Mouse (Mus musculus) forebrain, embryonic 14.5 days (tissue): ENCODE results near the gene Otof. TPM values are rescaled to one million over a fixed set of nuclear protein-coding genes. Genes with fewer than 3 reads are reported as not detected.

Experiments
- ATAC-seq: fragments of 200-750 bp; cut with Nextera tagmentation; 2 replicates; pipeline ENCODE4 v1.8.0; 2017; ENCODE audit warnings: mild to moderate bottlenecking, moderate library complexity
- DNase-seq: peaks from one replicate; pipeline ENCODE4 v3.0.0-alpha.2; 2015; ENCODE audit warnings: low spot score
- H3K27ac ChIP-seq: fragments of 300-500 bp; sonication (generic); 2 replicates; pipeline ENCODE4 v1.5.1; 2014; ENCODE audit warnings: low read depth, mild to moderate bottlenecking, control low read depth, low read length, moderate library complexity
- H3K27me3 ChIP-seq: fragments of 300-500 bp; sonication (generic); replicated peaks from 2 replicates; pipeline ENCODE4 v1.6.1; 2014; ENCODE audit warnings: low read length, control low read depth, mixed read lengths; ENCODE audit not compliant: control insufficient read depth, insufficient read depth
- H3K36me3 ChIP-seq: fragments of 300-500 bp; sonication (generic); 2 replicates; pipeline ENCODE4 v1.6.1; 2014; ENCODE audit warnings: low read length, control low read depth; ENCODE audit not compliant: control insufficient read depth, insufficient read depth
- H3K4me1 ChIP-seq: fragments of 300-500 bp; sonication (generic); 2 replicates; pipeline ENCODE4 v1.6.1; 2014; ENCODE audit warnings: antibody characterized with exemption, low read length, control low read depth; ENCODE audit not compliant: control insufficient read depth, insufficient read depth
- H3K4me2 ChIP-seq: fragments of 300-500 bp; sonication (generic); 2 replicates; pipeline ENCODE4 v1.6.1; 2014; ENCODE audit warnings: mild to moderate bottlenecking, control low read depth, low read length
- H3K4me3 ChIP-seq: fragments of 300-500 bp; sonication (generic); 2 replicates; pipeline ENCODE4 v1.5.1; 2014; ENCODE audit warnings: low read depth, low read length, control low read depth
- H3K9ac ChIP-seq: fragments of 300-500 bp; sonication (generic); 2 replicates; pipeline ENCODE4 v1.6.1; 2014; ENCODE audit warnings: mild to moderate bottlenecking, low read length, control low read depth, moderate library complexity
- H3K9me3 ChIP-seq: fragments of 300-500 bp; sonication (generic); replicated peaks from 2 replicates; pipeline ENCODE4 v1.6.1; 2016; ENCODE audit warnings: low read length, control low read depth, mixed read lengths; ENCODE audit not compliant: control insufficient read depth
- WGBS: fragments of 180-500 bp; shearing (Covaris S2); extraction: QIAGEN DNeasy Blood & Tissue Kit; methylation state at CpG from one replicate; pipeline ENCODE4 v1.1.7; 2014; 5-methylcytosine and 5-hydroxymethylcytosine counted together
- polyA plus RNA-seq: library from polyadenylated mRNA; unstranded; fragments of >200 nt; fragmentation: Nextera tagmentation; extraction: Ambion mirVana; gene quantifications from 2 replicates; pipeline ENCODE4 v1.2.1, GENCODE M21; 2014

Otof gene
- polyA plus RNA-seq, 1 experiment from 2014 or later, result 0.55 TPM

GRCm38 (mm10) chr5:30456056-30456455, 5.7 kb downstream of the Otof start:
- Histone ChIP-seq H3K9me3 (no peaks in the 10 kb centered on the region), H3K27me3 (no peaks in the 10 kb centered on the region), H3K4me1 (no peaks in the 10 kb centered on the region), H3K36me3 (no peaks in the 10 kb centered on the region), H3K4me2 (no peak overlapping the region), H3K4me3 (no peak overlapping the region), H3K9ac (no peak overlapping the region), H3K27ac (no peak overlapping the region)
- WGBS, result 65% methylated on average over 6 of the region's 6 CpGs
- DNase-seq (no peak), ATAC-seq (no peak)

DNA sequence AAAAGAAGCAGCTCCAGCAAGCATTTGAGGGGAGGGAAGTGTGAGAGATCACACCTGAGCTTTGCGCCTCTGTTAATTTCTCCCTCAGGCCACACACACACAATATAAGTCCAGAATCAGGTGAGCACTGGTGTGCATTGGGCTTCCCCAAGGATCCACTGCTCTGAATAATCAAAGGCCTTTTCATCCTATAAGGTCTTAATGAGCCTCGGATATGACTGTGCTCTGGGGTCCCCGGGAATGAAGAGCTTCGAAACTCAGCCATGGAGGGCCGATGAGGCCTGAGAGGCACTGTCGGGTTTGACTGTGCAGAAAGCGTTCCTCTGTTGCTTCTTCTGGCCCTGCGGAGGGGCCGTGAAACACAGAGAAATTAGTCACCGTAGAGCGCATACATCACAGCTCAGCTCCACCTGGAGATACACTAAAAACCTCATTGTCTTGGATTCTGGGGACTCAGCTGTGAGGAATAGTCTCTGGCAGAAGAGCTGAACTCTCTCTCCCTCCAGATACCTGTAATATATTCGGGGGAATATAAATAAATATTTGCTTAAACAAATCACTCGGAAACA, 17.3 kb downstream of the Otof start:
- Histone ChIP-seq H3K9me3 (no peaks in the 10 kb centered on the region), H3K27ac (no peak overlapping the region), H3K27me3 (no peaks in the 10 kb centered on the region), H3K4me3 (no peak overlapping the region), H3K9ac (no peak overlapping the region), H3K36me3 (no peaks in the 10 kb centered on the region), H3K4me2 (no peak overlapping the region), H3K4me1 (no peaks in the 10 kb centered on the region)
- 84% methylated on average over 13 of the region's 13 CpGs for WGBS
- ATAC-seq (no peak), DNase-seq (no peak)

- ATAC-seq, result no peak
Observed at GRCm38 (mm10) chr5:30442196-30442595, 19.5 kb downstream of the Otof start.

DNA sequence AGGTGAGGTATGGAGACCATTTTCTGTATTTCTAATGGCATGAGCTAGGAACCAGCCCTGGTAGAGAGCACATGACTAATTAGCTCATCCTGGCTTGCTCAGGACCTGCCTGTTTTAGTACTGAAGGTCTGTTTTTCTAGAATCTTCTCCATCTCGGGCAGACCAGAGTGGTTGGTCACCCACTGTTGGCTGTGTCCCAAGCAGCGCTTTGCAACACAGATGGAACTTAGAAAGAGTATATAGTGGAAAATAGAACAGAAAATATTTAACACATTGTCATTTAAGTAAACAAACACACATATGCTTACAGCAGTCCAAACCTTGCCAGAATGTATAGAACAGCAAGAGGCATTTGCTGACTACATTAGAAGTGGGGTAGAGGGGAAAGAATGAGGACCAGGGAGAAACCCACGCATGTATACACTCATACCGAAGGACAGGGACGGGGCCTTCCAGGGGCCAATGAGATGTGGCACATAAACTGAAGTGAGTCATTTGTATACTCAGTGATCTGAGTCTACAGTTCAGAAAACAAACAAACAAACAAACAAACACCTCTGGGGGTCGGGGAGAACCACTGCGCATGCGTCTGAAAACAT, 21.3 kb downstream of the Otof start:
- Histone ChIP-seq H3K4me1 (no peaks in the 10 kb centered on the region), H3K27me3 (no peaks in the 10 kb centered on the region), H3K27ac (no peak overlapping the region), H3K9ac (no peak overlapping the region), H3K4me2 (no peak overlapping the region), H3K36me3 (no peaks in the 10 kb centered on the region), H3K4me3 (no peak overlapping the region), H3K9me3 (no peaks in the 10 kb centered on the region)
- no peak for ATAC-seq
- DNase-seq, result no peak
- WGBS, result 92% methylated on average over 8 of the region's 8 CpGs

More at GRCm38 (mm10) chr5:30442196-30442595, 19.5 kb downstream of the Otof start:
- Histone ChIP-seq H3K4me2 (no peak overlapping the region), H3K36me3 (no peaks in the 10 kb centered on the region), H3K9me3 (no peaks in the 10 kb centered on the region), H3K4me1 (no peaks in the 10 kb centered on the region), H3K9ac (no peak overlapping the region), H3K4me3 (no peak overlapping the region), H3K27ac (no peak overlapping the region), H3K27me3 (no peaks in the 10 kb centered on the region)
- 63% methylated on average over 5 of the region's 5 CpGs for WGBS
- peak; percentile 29 for DNase-seq

DNA sequence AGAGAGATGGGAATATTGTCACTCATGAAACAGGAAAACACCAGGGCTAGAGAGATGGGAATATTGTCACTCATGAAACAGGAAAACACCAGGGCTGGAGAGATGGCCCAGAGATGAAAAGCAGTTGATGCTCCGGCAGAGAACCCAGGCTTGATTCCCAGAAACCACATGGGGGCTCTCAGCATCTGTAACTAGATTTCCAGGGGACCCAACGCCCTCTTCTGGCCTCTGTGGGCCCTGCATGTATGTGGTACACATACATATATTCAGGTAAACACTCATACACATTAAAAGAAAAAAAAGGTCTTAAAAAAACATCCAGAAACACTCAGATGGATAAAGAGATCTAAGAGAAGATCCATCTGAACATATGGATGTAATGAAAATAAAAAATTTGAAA, 22.8 kb downstream of the Otof start:
- Histone ChIP-seq H3K9me3 (no peaks in the 10 kb centered on the region), H3K27ac (no peak overlapping the region), H3K4me3 (no peak overlapping the region), H3K4me1 (no peaks in the 10 kb centered on the region), H3K4me2 (no peak overlapping the region), H3K36me3 (no peaks in the 10 kb centered on the region), H3K9ac (no peak overlapping the region), H3K27me3 (no peaks in the 10 kb centered on the region)
- ATAC-seq (no peak), DNase-seq (no peak)
- 34% methylated on average over 2 of the region's 2 CpGs for WGBS

- H3K27ac ChIP-seq, result no peak overlapping the region
- H3K4me3 ChIP-seq, result no peak overlapping the region
- H3K4me1 ChIP-seq, result no peaks in the 10 kb centered on the region
- H3K36me3 ChIP-seq, result no peaks in the 10 kb centered on the region
- H3K9me3 ChIP-seq, result no peaks in the 10 kb centered on the region
- no peak for ATAC-seq
- WGBS, result 85% methylated on average over 6 of the region's 6 CpGs
- no peaks in the 10 kb centered on the region for H3K27me3 ChIP-seq
- H3K4me2 ChIP-seq, result no peak overlapping the region
- no peak overlapping the region for H3K9ac ChIP-seq
- no peak for DNase-seq
Observed at GRCm38 (mm10) chr5:30427406-30427805, 34.3 kb downstream of the Otof start.

DNA sequence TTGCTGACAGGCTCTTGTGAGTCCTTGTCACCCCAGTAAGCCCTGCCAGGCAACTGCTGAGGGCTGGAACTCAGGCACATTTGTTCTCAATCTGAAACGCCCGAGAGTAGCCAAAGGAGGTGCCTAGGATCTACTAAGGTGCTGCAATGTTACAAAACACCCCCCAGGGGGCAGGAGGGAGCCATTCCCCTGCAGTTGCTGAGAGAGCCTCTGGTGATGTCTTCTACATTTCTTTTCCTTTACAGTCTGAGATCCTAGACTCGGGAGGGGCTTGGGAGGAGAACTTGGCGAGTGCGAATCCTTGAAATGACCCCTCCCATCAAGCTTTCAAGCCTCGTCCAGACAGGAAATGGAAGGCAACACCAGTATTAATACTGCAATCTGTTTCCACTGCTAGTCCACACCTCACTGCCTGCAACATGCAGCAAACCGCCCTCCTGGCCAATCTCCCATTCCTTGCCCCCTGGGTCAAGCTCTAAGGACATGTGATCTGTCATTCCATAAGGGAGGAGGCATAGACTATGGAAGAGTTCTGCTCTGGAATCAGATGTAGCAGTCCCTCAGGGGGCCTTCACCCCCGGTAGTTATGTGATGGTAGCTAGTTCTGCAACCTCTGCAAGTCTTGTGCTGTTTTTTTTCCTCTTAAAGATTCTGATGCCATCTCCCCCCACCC, 38.0 kb downstream of the Otof start:
- Histone ChIP-seq H3K27ac (no peak overlapping the region), H3K9me3 (no peaks in the 10 kb centered on the region), H3K4me1 (no peaks in the 10 kb centered on the region), H3K36me3 (no peaks in the 10 kb centered on the region), H3K4me2 (no peak overlapping the region), H3K4me3 (no peak overlapping the region), H3K27me3 (no peaks in the 10 kb centered on the region), H3K9ac (no peak overlapping the region)
- WGBS, result 42% methylated on average over 8 of the region's 8 CpGs
- no peak for ATAC-seq
- peak; percentile 68 for DNase-seq

- Histone ChIP-seq H3K36me3 (no peaks in the 10 kb centered on the region), H3K9ac (no peak overlapping the region), H3K27ac (no peak overlapping the region), H3K4me2 (no peak overlapping the region), H3K4me1 (no peaks in the 10 kb centered on the region), H3K9me3 (no peaks in the 10 kb centered on the region), H3K4me3 (no peak overlapping the region), H3K27me3 (no peaks in the 10 kb centered on the region)
- ATAC-seq (no peak), DNase-seq (peak; percentile 19)
- 79% methylated on average over 4 of the region's 4 CpGs for WGBS
Observed at GRCm38 (mm10) chr5:30423121-30423520, 38.6 kb downstream of the Otof start.

- H3K9me3 ChIP-seq, result no peaks in the 10 kb centered on the region
- H3K4me3 ChIP-seq, result no peak overlapping the region
- no peaks in the 10 kb centered on the region for H3K27me3 ChIP-seq
- no peak overlapping the region for H3K9ac ChIP-seq
- H3K4me2 ChIP-seq, result no peak overlapping the region
- H3K27ac ChIP-seq, result no peak overlapping the region
- DNase-seq (no peak), ATAC-seq (no peak)
- H3K36me3 ChIP-seq, result no peaks in the 10 kb centered on the region
- 18% methylated on average over 5 of the region's 5 CpGs for WGBS
- H3K4me1 ChIP-seq, result no peaks in the 10 kb centered on the region
Observed at GRCm38 (mm10) chr5:30416665-30417064, 45.1 kb downstream of the Otof start.
